Mouse (Mus musculus): Measurements from ENCODE around the gene Dynlrb1.

GRCm38 (mm10) chr2:155285744-155286143 is 49.4 kb downstream of the Dynlrb1 start:
- TF ChIP-seq CTCF (IDR thresholded peaks at IDR 0.05; ENCODE audit: extremely low read depth, insufficient read depth, low read length) (no peak), POLR2A (IDR thresholded peaks at IDR 0.05; ENCODE audit: extremely low read depth, insufficient read depth, low read length) (no peak)

All from cortical plate, adult 2 months (tissue).